Mouse (Mus musculus) cortical plate, adult 2 months (tissue): ENCODE measurements around the gene Grik4.

Source experiments
- CTCF ChIP-seq: fragments of 200-500 bp; IDR thresholded peaks from 2 replicates; pipeline ENCODE4 v1.5.1; 2011; ENCODE audit warnings: mild to moderate bottlenecking, control low read depth, low read length; ENCODE audit not compliant: insufficient read depth; ENCODE audit errors: extremely low read depth
- POLR2A ChIP-seq: fragments of 200-500 bp; IDR thresholded peaks from 2 replicates; pipeline ENCODE4 v1.6.1; 2011; ENCODE audit warnings: mild to moderate bottlenecking, low read length, control low read depth; ENCODE audit not compliant: insufficient read depth; ENCODE audit errors: extremely low read depth

GRCm38 (mm10) chr9:42785173-42785830 is 159.0 kb downstream of the Grik4 start:
- no peak for TF ChIP-seq CTCF
- TF ChIP-seq POLR2A, result no peak
